Mouse (Mus musculus) ovary, postnatal 36 days (tissue): Measurements from ENCODE around the gene Mtx1.

Experiments
- DNase-seq: peaks from one replicate; pipeline ENCODE4 v3.0.0; 2022; ENCODE audit warnings: low spot score, mixed read lengths

Mtx1 gene

DNA sequence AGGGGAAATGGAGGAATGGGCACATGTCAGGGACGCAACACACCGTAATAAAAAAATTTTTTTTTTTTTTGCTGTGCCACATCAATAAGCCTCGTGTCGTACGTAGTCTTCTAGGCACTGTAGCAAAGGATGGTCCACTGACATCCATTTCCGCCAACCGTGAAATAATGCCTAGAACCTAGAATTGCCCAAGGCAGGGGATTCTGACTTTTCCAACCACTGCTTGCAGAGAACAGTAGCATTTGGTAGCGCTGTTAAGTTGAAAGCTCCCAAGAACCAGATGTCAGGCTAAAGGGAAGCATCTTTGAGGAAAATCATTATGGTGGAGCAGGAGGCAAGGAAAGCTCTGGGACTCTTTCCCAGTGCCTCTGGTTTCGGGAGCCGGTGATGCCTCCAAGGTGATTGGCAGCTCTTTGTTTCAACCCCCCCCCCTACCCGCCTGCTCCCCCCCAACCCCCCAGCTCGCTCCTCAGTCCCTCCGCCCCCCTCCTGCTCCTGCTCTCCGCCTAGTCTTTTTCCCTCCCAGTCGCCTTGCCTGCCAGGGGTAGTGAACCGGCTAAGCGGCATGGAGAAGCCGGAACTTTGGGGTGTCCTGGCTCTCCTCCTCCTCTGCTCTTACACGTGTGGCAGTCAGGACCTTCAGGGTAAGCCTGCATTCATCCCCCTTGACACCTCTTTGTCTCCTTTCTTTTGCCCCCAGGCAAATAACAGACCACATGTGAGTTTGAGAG, 12.0 kb downstream of the Mtx1 start, which contains the start of gene Thbs3:
Gene Thbs3, plus strand, starts transcription at position 500 of the 731 bp plus-strand sequence.
- DNase-seq = no peak

DNA sequence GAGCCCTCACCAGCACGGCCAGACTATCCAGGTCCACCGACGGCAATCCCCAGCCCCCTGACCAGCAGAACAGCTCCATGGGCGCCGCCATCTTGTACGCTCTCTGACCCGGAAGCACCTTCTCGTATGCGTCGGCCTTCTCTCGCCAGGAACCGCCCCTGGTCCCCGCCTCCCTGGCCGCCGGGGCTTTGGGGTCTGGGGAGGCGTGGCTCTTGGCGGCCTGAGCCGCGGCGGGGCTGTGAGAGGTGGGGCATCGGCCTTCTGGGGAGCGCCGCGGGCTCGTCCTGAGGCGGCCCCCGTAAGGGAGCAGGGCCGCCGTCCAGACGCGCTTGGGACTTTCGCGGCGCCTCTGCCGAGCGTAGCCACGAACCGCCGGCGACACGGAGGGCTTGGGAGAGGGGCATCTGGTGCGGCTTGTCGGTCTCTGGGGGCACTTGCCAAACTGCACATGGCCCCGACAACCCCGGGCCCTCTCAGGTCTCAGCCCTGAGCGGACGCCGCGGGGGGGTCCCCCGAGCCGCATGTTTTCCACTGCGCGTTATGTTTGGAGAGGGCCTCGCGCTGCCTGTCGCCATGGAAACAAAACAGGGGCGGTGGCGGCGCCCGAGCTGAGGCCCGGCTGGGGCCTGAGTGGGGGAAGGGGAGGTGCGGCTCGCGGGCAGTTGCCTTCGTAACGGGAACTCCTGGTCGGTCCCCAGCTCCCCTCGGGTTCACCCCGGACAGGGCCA, 12.9 kb downstream of the Mtx1 start:
- DNase-seq = peak; percentile 94

DNA sequence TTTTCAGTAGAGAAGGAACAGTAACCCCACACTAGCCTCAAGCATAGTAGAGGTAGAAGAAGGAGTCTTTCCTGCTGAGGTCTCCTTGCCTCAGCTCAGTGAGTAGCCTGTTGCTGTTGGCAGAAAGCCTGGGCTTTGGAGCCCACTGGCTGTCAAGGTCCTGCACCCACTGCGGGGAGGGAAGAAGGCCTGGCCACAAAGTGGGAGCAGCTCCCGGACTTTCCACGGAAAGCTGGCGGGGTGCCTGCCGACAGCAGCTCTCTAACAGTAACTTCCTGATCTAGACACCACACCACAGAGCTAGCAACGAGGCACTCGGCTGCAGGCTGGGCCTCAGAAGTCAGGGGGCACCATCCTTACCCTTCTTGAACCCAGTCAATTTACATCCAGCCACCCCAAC, 16.2 kb downstream of the Mtx1 start:
- no peak for DNase-seq

DNA sequence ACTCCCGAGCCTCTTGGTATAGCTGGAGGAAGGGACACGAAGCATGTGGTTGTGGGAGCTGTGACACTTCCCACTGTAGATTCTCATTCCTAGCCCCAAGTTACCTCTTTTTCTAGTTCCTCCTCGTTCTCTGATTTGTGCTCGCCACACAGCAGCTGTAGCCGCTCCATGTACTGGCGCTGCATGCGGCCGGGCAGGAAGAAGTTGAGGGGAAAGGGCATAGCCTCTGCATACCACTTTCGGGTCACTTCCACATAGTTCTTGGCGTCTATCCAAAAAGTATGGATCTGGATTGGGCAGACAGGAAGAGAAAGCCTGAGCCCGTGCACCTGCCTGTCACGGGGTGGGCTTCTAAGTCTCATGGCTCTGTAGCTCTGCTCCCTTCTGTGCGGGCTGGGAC, 16.7 kb downstream of the Mtx1 start:
- no peak for DNase-seq

DNA sequence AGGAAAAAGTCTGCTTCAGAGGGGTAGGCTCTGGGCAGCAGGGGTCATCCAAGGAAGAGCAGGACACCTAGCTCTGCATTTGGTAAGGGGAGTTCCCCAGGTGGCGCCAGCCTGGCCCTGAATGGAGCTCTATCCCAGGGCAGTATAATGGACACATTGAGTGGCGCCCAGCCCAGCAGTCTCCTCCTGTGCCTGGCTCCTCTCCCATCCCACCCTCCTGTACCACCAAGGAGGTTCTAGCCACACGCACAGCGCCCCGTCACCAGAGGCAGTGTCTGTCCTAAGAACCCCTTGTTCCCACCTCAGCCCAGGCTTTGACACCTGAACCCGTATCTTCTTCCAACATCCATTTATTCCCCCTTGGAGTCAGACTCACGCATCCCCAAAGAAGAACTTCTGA, 17.2 kb downstream of the Mtx1 start:
- DNase-seq = no peak

DNA sequence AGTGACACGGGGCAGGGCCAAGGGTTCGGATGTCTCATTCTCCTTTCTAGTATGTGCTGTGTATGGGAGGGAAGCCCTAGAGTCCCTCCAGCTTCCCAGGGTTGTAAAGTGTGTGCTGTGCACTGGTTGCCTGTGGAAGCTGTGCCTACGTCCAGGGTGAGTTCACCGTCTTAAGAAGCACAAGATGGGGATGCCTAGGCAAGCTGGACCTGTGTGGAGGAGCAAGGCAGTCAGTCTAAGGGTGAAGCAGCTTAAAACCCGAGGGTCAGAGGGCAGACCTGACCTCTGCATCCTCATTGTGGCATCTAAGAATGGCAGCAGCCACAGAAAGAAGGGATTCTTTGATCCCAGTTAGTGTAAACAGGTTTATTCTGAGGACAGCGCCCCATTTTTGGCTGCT, 18.2 kb downstream of the Mtx1 start:
- DNase-seq = no peak

DNA sequence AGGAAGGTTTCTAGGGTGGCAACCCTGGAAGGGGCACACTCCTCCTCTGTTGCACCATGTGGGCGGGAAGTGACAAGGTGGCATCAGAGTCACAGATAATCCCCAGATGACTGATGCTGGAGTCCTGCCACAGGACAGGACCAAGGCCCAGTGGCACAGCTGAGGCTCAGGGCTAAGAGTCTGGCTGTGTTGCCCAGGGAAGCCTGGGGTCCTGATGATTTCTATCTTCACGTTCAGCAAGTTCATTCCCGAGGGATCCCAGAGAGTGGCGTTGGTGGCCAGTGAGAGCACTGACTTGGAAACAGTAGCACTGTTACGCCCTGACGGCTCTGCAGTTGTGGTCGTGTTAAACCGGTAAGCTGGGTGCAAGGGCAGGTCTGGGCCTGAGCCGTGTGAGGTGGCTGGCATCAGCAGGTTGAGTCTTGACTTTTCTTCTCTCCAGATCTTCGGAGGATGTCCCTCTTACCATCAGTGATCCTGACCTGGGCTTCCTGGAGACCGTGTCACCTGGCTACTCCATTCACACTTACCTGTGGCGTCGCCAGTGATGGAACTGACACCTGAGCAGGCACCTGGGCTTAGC, 18.7 kb downstream of the Mtx1 start:
- DNase-seq = no peak

DNA sequence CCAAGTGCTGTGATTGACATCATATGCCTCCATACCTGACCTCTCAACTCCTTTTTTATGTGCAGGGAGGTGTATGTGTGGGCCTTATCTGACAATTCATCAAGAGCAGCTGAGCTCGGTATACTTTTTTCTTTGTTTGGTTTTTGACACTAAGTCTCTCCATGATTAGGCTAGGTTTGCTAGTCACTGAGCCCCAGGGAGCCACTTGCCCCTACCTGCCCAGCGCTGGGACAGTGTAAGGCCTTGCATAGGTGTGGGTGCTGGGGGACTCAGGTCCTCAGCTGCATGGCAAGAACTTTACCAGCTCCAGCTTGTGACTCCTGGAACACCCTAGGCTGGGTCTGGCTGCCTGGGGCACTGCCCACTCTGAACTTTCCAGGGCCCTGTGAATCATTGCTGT, 20.2 kb downstream of the Mtx1 start:
- no peak for DNase-seq

DNA sequence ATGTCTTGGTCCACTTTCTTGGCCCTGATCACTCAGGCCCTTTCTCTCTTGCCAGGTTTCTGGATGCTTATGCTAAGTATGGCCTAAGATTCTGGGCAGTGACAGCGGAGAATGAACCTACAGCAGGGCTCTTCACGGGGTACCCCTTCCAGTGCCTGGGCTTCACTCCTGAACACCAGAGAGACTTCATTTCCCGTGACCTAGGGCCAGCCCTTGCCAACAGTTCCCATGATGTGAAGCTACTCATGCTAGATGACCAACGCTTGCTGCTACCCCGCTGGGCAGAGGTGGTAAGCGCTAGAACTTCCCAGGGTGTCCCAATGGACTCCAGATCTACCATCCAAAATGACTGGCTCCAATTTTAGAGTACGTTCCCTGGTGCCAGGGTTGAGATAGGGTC, 20.8 kb downstream of the Mtx1 start:
- DNase-seq = no peak

DNA sequence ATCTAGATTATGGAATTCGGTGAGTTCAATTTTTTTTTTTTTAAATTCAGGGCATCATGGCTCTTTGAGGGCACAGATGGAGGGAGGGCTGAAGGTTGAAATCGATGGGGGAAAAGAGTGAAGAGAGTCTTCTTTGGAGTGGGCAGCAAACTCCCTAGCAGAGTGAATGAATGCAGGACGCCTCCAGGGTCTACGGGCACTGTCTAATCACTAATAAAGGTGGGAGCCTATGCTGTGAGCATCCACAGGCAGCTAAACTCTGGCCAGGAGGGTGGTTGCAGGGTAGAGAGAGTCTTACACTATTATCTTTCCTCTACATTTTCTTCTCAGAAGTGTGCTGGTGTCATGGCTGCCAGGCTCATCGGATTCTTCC, 23.8 kb downstream of the Mtx1 start:
- no peak for DNase-seq

DNA sequence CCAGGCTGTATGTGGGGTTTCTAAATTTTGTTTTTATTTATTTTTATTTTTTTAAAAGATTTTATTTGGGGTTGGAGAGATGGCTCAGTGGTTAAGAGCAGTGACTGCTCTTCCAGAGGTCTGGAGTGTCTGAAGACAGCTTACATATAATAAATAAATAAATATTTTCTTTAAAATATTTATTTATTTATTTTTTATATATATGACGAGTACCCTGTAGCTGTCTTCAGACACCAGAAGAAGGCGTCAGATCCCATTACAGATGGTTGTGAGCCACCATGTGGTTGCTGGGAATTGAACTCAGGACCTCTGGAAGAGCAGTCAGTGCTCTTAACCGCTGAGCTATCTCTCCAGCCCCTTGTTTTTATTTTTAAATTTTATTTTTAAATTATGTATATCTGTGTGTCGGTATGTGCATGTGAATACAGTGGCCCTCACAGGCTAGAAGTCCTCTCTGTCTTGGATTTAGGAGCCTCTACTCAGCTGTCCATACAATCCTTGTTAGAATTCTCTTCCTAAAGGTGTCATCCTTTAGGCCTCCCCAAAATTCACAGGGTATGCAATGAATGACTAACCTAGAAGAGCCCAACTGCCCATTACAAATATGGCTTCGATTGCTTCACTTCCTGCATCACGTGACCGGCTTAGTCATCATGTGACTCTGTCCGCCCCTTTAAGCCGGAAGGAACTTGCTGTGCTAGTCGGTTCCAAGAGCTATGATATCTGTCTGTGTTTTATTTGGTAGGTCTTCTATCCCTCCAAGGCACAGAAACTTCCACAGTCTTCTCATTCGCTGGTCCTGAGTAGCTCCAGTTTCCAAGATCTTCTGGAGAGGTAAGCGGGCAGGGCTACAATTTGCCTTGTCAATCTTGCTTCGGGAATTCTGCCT, 24.4 kb downstream of the Mtx1 start, which contains the start of gene Gba:
Gene Gba, plus strand, starts transcription at position 676 of the 889 bp plus-strand sequence.
- peak; percentile 78 for DNase-seq

DNA sequence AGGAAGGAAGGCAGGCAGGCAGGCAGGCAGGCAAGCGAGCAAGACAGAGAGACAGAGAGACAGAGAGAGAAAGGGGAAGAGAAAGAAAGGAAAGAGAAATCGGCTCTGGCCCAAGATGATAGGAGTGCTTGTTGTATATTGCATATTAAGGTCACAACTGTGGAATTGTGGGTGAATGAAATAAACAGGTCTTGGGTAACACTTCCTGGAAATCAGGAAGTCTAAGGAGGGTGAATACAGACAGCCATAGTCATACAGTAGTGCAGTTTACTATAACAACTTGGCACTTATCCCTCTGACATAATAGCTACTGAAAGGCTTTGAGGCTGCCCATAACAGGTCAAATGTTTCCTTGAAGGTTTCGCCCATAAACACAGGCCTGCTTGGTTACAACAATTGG, 27.0 kb downstream of the Mtx1 start:
- no peak for DNase-seq

DNA sequence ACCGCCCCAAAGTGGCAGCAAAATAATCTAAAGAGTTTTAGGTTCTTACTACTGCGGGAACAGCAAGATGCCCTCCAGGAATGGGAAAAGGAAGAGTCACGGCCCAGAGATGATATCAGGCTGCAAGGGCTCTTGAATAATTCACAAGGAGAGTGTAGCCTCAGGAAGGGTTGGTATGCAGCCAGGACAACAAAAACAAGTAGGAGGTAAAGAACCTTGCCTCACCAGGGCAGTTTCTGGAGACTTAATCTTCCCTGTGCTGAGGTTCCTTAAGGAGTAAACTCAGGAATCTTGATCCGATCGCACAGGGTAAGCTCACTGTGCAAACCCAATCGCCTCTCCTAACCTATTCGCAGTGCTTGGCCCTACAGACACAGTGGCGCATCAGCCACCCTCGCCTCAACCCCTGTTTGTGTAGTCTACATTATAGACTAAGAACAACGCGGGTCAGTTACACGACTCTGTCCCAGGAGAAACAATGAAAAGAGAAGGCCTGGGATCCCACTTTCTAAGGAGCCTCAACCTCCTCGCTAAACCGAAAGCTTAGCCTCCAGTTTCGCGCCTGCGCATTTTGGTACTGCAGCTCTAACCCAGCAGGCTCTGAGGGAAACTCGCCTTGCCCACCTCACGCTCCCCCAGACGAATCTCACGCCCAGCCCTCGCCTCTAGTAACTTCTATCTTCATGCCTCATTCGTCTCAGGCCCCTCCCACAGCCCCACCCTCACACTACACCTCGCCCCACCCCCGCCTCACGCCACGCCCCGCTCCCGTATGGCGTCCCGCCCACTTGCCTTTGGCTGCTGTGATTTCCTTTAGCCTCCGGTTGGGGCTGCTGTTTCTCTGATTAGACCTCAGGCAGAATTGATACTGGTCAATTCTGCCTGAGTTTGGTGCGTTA, 30.7 kb downstream of the Mtx1 start:
- DNase-seq = peak; percentile 88

DNA sequence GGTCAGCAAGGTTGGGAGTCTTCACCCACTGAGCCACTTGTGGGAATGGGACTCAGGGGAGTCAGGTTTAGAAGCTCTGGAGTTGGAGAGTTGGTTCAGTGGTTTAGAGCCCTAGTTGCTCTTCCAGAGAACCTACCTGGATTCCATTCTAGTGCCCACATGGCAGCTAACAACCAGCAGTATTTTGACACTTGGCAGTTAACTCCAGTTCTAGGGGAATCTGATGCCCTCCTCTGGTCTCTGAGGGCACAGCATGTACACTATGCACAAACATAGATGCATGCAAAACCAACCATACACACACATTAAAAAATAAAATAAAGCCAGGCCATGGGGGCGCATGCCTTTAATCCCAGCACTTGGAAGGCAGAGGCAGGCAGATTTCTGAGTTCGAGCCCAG, 33.0 kb downstream of the Mtx1 start:
- DNase-seq = no peak

DNA sequence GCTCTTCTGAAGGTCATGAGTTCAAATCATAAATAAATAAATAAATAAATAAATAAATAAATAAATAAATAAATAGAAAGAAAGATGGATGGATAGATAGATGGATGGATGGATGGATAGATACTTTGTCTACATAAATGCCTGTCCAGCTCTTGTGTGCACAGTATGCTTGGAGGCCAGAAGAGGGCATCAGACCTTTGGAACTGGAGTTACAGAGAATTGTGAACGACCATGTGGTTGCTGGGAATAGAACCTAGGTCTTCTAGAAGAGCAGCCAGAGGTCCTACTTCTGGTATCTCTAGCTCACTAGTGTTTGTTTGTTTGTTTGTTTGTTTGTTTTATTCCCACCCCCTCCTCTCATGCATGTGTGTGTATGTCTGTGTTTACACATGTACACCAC, 33.5 kb downstream of the Mtx1 start:
- DNase-seq = no peak

DNA sequence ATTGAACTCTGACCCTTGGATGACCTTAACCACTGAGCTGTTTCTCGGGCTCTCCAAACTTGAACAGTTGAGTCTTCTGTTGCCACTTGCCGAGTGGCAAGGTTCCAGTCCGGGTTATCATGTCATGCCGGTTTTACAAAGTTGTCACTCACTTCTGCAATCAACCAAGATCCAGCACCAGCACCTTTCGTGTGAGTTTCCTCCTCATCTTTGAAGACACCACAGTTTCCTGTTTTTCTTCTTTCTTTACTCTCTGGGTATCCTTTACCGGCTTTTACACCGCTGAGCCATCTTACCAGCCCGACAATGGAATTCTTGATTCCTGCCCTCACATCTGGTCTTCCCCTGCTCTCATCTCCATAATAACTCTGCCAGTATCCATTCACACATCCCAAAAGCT, 36.5 kb downstream of the Mtx1 start:
- DNase-seq = no peak

DNA sequence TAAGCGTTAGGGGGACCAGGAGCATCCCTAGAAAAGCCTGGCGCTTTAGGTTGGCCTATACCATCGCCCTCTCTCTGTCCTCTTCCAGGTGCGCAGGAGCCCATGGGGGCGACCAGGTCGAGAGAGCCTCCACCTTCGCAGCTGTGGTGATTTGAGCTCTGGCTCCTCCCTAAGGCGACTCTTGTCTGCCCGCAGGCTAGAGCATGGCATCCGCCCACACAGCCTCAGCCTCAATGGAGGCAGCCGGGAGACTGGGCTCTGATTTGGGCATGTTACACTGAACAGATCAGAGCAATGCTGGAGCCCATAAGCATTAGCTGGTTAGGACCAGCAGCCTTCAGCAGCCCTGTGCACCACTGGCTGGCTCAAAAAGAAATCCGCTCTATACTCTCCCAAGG, 38.4 kb downstream of the Mtx1 start:
- DNase-seq = no peak

DNA sequence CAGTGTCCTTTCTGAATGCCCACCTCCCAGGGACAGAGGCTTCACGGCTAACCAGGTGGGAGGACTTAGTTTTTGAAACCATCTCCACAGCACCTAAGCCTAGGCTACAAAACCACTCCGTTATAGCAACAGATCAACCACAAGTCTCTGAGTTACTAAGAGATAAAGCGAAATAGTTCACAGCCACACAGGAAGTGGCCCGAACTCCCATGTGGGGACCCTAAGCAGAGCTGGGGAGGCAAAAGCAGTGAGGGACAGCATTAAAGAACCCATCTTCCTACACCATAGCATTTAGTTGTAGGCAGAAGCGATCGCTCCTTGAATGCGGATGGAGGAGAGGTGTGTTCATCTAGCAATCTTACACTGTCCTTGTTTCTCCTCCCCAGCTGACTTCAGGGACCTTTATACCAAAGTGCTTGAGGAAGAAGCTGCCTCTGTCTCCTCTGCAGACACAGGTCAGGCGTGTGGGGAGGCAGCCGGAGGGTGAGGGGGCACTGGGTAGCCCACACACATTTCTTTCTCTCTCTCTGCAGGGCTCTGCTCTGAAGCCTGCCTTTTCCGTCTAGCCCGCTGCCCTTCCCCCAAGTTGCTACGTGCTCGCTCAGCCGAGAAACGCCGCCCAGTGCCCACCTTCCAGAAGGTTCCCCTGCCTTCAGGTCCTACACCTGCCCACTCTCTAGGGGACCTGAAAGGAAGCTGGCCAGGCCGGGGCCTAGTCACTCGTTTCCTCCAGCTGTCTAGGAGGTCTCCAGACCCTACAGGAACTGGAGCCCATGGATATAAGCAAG, 39.0 kb downstream of the Mtx1 start:
- DNase-seq = no peak

DNA sequence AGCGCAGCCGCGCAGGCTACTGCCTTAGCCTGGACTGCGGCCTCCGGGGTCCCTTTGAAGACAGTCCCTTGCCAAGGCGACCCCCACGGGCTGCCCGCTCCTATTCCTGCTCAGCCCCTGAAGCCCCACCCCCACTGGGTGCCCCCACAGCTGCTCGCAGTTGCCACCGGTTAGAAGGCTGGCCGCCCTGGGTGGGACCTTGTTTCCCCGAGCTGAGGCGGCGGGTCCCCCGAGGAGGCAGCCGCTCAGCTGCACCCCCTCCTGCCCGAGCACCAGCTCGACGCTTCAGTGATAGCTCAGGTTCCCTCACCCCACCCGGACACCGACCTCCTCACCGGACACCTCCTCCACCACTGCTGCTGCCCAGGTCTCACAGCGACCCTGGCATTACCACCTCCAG, 39.7 kb downstream of the Mtx1 start:
- DNase-seq = no peak

DNA sequence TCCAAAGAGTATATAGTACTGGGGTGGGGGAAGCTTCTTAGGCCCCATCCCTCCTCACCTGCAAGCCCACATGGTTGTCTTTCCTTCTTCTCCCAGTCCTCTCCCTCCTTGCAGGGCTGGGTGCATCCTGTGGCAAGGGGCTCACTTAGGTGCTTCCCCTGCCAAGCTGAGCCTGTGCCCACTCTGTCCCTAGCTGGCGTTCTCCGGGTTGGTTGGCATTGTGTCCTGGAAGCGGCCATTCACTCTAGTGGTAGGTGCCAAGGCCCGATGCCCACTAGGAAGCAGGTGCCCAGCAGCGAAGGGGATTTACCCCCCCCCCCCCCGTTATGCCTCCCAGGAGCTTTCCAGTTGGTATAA, 43.0 kb downstream of the Mtx1 start:
- DNase-seq = no peak
